Mouse (Mus musculus) limb, embryonic 14.5 days (tissue): ENCODE data around the gene Angptl4. TPM values are rescaled to one million over a fixed set of nuclear protein-coding genes. Genes with fewer than 3 reads are reported as not detected.
"Not testable (repeated sequence)": the region's sequence is repeated elsewhere in the genome, so short reads cannot be mapped to it uniquely, and the experiment has no call there.

Experiments
- ATAC-seq: fragments of 200-750 bp; cut with Nextera tagmentation; 2 replicates; pipeline ENCODE4 v1.8.0; 2017; ENCODE audit warnings: low read depth, moderate number of reproducible peaks, moderate TSS enrichment; ENCODE audit not compliant: low FRiP score
- DNase-seq: peaks from one replicate; pipeline ENCODE4 v3.0.0-alpha.2; 2015; ENCODE audit warnings: low spot score
- H3K27ac ChIP-seq: fragments of 300-500 bp; sonication (generic); replicated peaks from 2 replicates; pipeline ENCODE4 v1.5.1; 2014; ENCODE audit warnings: low read depth, mild to moderate bottlenecking, low read length, moderate library complexity, mixed read lengths
- H3K27me3 ChIP-seq: fragments of 300-500 bp; sonication (generic); 2 replicates; pipeline ENCODE4 v1.6.1; 2014; ENCODE audit warnings: low read length, mixed read lengths; ENCODE audit not compliant: control insufficient read depth, insufficient read depth
- H3K36me3 ChIP-seq: fragments of 300-500 bp; sonication (generic); 2 replicates; pipeline ENCODE4 v1.6.1; 2014; ENCODE audit warnings: mild to moderate bottlenecking, low read length, moderate library complexity, mixed read lengths; ENCODE audit not compliant: control insufficient read depth, insufficient read depth
- H3K4me1 ChIP-seq: fragments of 300-500 bp; sonication (generic); 2 replicates; pipeline ENCODE4 v1.6.1; 2014; ENCODE audit warnings: antibody characterized with exemption, low read length, mixed read lengths; ENCODE audit not compliant: control insufficient read depth, insufficient read depth
- H3K4me2 ChIP-seq: fragments of 300-500 bp; sonication (generic); replicated peaks from 2 replicates; pipeline ENCODE4 v1.6.1; 2014; ENCODE audit warnings: low read depth, mild to moderate bottlenecking, low read length, moderate library complexity; ENCODE audit not compliant: severe bottlenecking
- H3K4me3 ChIP-seq: fragments of 300-500 bp; sonication (generic); replicated peaks from 2 replicates; pipeline ENCODE4 v1.5.1; 2014; ENCODE audit warnings: low read length
- H3K9ac ChIP-seq: fragments of 300-500 bp; sonication (generic); 2 replicates; pipeline ENCODE4 v1.6.1; 2014; ENCODE audit warnings: mild to moderate bottlenecking, low read depth, low read length, moderate library complexity; ENCODE audit not compliant: severe bottlenecking
- H3K9me3 ChIP-seq: fragments of 300-500 bp; sonication (generic); 2 replicates; pipeline ENCODE4 v1.6.1; 2016; ENCODE audit warnings: low read length; ENCODE audit not compliant: control insufficient read depth
- POLR2A ChIP-seq: fragments of 200-500 bp; IDR thresholded peaks from 2 replicates; pipeline ENCODE4 v1.8.0; 2012; ENCODE audit warnings: inconsistent platforms, mild to moderate bottlenecking, moderate library complexity, borderline replicate concordance; ENCODE audit not compliant: insufficient read depth, insufficient read length; ENCODE audit errors: extremely low read depth
- WGBS: fragments of 180-500 bp; shearing (Covaris S2); extraction: QIAGEN DNeasy Blood & Tissue Kit; methylation state at CpG from one replicate; pipeline ENCODE4 v1.1.7; 2014; 5-methylcytosine and 5-hydroxymethylcytosine counted together
- polyA plus RNA-seq, 2 experiments: library from polyadenylated mRNA; depleted of rRNA in 1 of 2; stranded (reverse) in 1 of 2; unstranded in 1 of 2; fragments of >200 nt; fragmentation: Nextera tagmentation in 1 of 2; extraction: Ambion mirVana in 1 of 2; gene quantifications; 2 replicates each; pipeline versions ENCODE4 v1.2.1 to v1.2.3; 2012 to 2014

Gene Angptl4
- polyA plus RNA-seq (2012; rRNA removed) (29.7 and 32.6 TPM in 2 replicates), polyA plus RNA-seq (2014; fragmentation: Nextera tagmentation; extraction: Ambion mirVana) (44.2 and 61.1 TPM in 2 replicates)

GRCm38 (mm10) chr17:33781124-33781977, at the start of gene Angptl4:
Angptl4 (minus strand) TSS chr17:33781830.
- Histone ChIP-seq H3K4me2 (peak within 1 kb of the TSS; percentile 80), H3K36me3 (peaks cover 22% of the 10 kb centered on the region), H3K27me3 (no peaks in the 10 kb centered on the region), H3K27ac (peak within 1 kb of the TSS; percentile 90), H3K4me3 (peak within 1 kb of the TSS; percentile 51), H3K4me1 (peaks cover 47% of the 10 kb centered on the region), H3K9ac (peak within 1 kb of the TSS; percentile 63), H3K9me3 (no peaks in the 10 kb centered on the region)
- ATAC-seq: peak; percentile 57
- TF ChIP-seq POLR2A: 0 out of 2 replicates have a peak, but pooled peaks have one; percentile 39
- WGBS: 1% methylated on average over 48 of the region's 50 CpGs
- peak; percentile 69 for DNase-seq

GRCm38 (mm10) chr17:33829561-33829960, 47.9 kb upstream of the Angptl4 start:
- H3K9ac ChIP-seq: no peak overlapping the region
- H3K27ac ChIP-seq: no peak overlapping the region
- H3K4me1 ChIP-seq: peaks cover 8% of the 10 kb centered on the region
- peaks cover 66% of the 10 kb centered on the region for H3K36me3 ChIP-seq
- H3K4me3 ChIP-seq: no peak overlapping the region
- no peaks in the 10 kb centered on the region for H3K9me3 ChIP-seq
- no peak for TF ChIP-seq POLR2A
- 93% methylated on average over 10 of the region's 10 CpGs for WGBS
- no peak for ATAC-seq
- H3K27me3 ChIP-seq: no peaks in the 10 kb centered on the region
- DNase-seq: no peak
- H3K4me2 ChIP-seq: no peak overlapping the region

- no peaks in the 10 kb centered on the region for H3K27me3 ChIP-seq
- H3K9ac ChIP-seq: no peak overlapping the region
- DNase-seq (peak; percentile 36), ATAC-seq (no peak)
- no peak overlapping the region for H3K27ac ChIP-seq
- H3K36me3 ChIP-seq: peaks cover 59% of the 10 kb centered on the region
- peaks cover 8% of the 10 kb centered on the region for H3K4me1 ChIP-seq
- H3K4me2 ChIP-seq: no peak overlapping the region
- no peaks in the 10 kb centered on the region for H3K9me3 ChIP-seq
- WGBS: 53% methylated on average over 2 of the region's 2 CpGs
- no peak for TF ChIP-seq POLR2A
- H3K4me3 ChIP-seq: no peak overlapping the region
Measured at GRCm38 (mm10) chr17:33828892-33829291, 47.3 kb upstream of the Angptl4 start.

GRCm38 (mm10) chr17:33826850-33827249, 45.2 kb upstream of the Angptl4 start:
- Histone ChIP-seq H3K27ac (no peak overlapping the region), H3K4me1 (peaks cover 8% of the 10 kb centered on the region), H3K36me3 (peaks cover 55% of the 10 kb centered on the region), H3K9ac (no peak overlapping the region), H3K9me3 (no peaks in the 10 kb centered on the region), H3K27me3 (no peaks in the 10 kb centered on the region), H3K4me3 (no peak overlapping the region), H3K4me2 (no peak overlapping the region)
- WGBS: 1% methylated on average over 3 of the region's 3 CpGs
- peak; percentile 84 for DNase-seq
- ATAC-seq: no peak
- TF ChIP-seq POLR2A: no peak

- DNase-seq (no peak), ATAC-seq (no peak)
- no peaks in the 10 kb centered on the region for H3K27me3 ChIP-seq
- H3K27ac ChIP-seq: no peak overlapping the region
- H3K4me2 ChIP-seq: peak overlapping the region; percentile 72
- no peak for TF ChIP-seq POLR2A
- H3K36me3 ChIP-seq: peaks cover 58% of the 10 kb centered on the region
- H3K4me3 ChIP-seq: peak overlapping the region; percentile 73
- no peaks in the 10 kb centered on the region for H3K9me3 ChIP-seq
- H3K4me1 ChIP-seq: peaks cover 8% of the 10 kb centered on the region
- 86% methylated on average over 8 of the region's 8 CpGs for WGBS
- peak overlapping the region; percentile 76; the same call in 1 of the 2 replicates for H3K9ac ChIP-seq
Measured at GRCm38 (mm10) chr17:33825462-33825861, 43.8 kb upstream of the Angptl4 start.

GRCm38 (mm10) chr17:33824997-33825330, 43.3 kb upstream of the Angptl4 start:
- H3K4me2 ChIP-seq: peak overlapping the region; percentile 72
- DNase-seq, H3K4me1 ChIP-seq, H3K9me3 ChIP-seq, H3K27me3 ChIP-seq, ATAC-seq: not testable (repeated sequence)
- H3K4me3 ChIP-seq: peak overlapping the region; percentile 73
- 3% methylated on average over 6 of the region's 6 CpGs for WGBS
- H3K27ac ChIP-seq: peak overlapping the region; percentile 79
- H3K36me3 ChIP-seq: peaks cover 58% of the 10 kb centered on the region
- H3K9ac ChIP-seq: peak overlapping the region; percentile 76
